Mouse (Mus musculus) CD4-positive, CD25-positive, alpha-beta regulatory T cell, adult 4 months (primary cell): ENCODE data around the gene Catsper1. TPM values are rescaled to one million over a fixed set of nuclear protein-coding genes. Genes with fewer than 3 reads are reported as not detected.

Source experiments
- polyA plus RNA-seq, 2 experiments: library from polyadenylated mRNA; unstranded; fragments of 100-300 nt; shearing (Covaris generic); gene quantifications; one replicate each; pipeline ENCODE4 v1.2.1; 2017

The Catsper1 gene
- polyA plus RNA-seq, 2 experiments from 2014 or later, result not detected

Other genes with a start within 250 kb of the Catsper1 start
- gene Yif1a, start 247.2 kb upstream of the Catsper1 start, polyA plus RNA-seq, result 10 to 100 TPM; 58.1 to 67.8 TPM
- gene Cnih2, start 237.2 kb upstream of the Catsper1 start, polyA plus RNA-seq, result under 1 TPM in 1 of 2 experiments, not detected in 1; 0.55 TPM
- gene Rab1b, start 228.7 kb upstream of the Catsper1 start, polyA plus RNA-seq, result 100 to 1,000 TPM in 1 of 2 experiments, 10 to 100 TPM in 1; 91.1 to 113 TPM
- 1 to 10 TPM; 4.3 to 5.0 TPM for gene Klc2, start 217.2 kb upstream of the Catsper1 start, polyA plus RNA-seq
- 10 to 100 TPM; 16.5 to 21.9 TPM for gene Pacs1, start 62.6 kb upstream of the Catsper1 start, polyA plus RNA-seq
- gene Sf3b2, start 40.3 kb upstream of the Catsper1 start, polyA plus RNA-seq, result 100 to 1,000 TPM; 341 to 465 TPM
- under 1 TPM in 1 of 2 experiments, not detected in 1; 0.15 TPM for gene Gal3st3, start 37.4 kb upstream of the Catsper1 start, polyA plus RNA-seq
- gene Cst6, start 13.8 kb downstream of the Catsper1 start, polyA plus RNA-seq, result 1 to 10 TPM; 2.7 to 3.2 TPM
- 10 to 100 TPM; 46.1 to 57.1 TPM for gene Eif1ad, start 31.0 kb downstream of the Catsper1 start, polyA plus RNA-seq
- gene Banf1, start 31.4 kb downstream of the Catsper1 start, polyA plus RNA-seq, result 100 to 1,000 TPM; 246 to 256 TPM
- 10 to 100 TPM; 18.1 to 30.1 TPM for gene Sart1, start 53.0 kb downstream of the Catsper1 start, polyA plus RNA-seq
- gene Tsga10ip, start 66.8 kb downstream of the Catsper1 start, polyA plus RNA-seq, result not detected
- 10 to 100 TPM; 56.0 to 57.2 TPM for gene Drap1, start 89.2 kb downstream of the Catsper1 start, polyA plus RNA-seq
- 10 to 100 TPM; 20.8 to 28.7 TPM for gene AI837181, start 89.4 kb downstream of the Catsper1 start, polyA plus RNA-seq
- gene Fosl1, start 111.8 kb downstream of the Catsper1 start, polyA plus RNA-seq, result not detected
- gene Ccdc85b, start 122.2 kb downstream of the Catsper1 start, polyA plus RNA-seq, result under 1 TPM; 0.48 to 0.83 TPM
- gene Fibp, start 124.9 kb downstream of the Catsper1 start, polyA plus RNA-seq, result 100 to 1,000 TPM in 1 of 2 experiments, 10 to 100 TPM in 1; 86.2 to 159 TPM
- 100 to 1,000 TPM; 136 to 191 TPM for gene Ctsw, start 132.8 kb downstream of the Catsper1 start, polyA plus RNA-seq
- gene Efemp2, start 138.2 kb downstream of the Catsper1 start, polyA plus RNA-seq, result 1 to 10 TPM; 1.5 to 4.6 TPM
- 10 to 100 TPM; 44.8 to 51.5 TPM for gene Mus81, start 152.7 kb downstream of the Catsper1 start, polyA plus RNA-seq
- gene Cfl1, start 154.7 kb downstream of the Catsper1 start, polyA plus RNA-seq, result 1,000 to 10,000 TPM; 1,977 to 2,151 TPM
- gene 1700020D05Rik, start 168.0 kb downstream of the Catsper1 start, polyA plus RNA-seq, result not detected
- gene Snx32, start 174.8 kb downstream of the Catsper1 start, polyA plus RNA-seq, result 10 to 100 TPM; 20.2 to 23.6 TPM
- not detected for gene Ovol1, start 224.9 kb downstream of the Catsper1 start, polyA plus RNA-seq
- gene Ap5b1, start 232.3 kb downstream of the Catsper1 start, polyA plus RNA-seq, result 1 to 10 TPM; 3.8 to 7.4 TPM